In genomic region chr7:132996391-132996790, GRCm38 (mm10) we compare ENCODE assay signal across 9 mouse cellular contexts.
A peak's percentile ranks its signal among the peaks of the same experiment; 100 is the strongest.
DNase-seq lines count a peak whose midpoint lies in the region; ATAC-seq and TF ChIP-seq lines count a peak whose summit lies in the region.
"Had no signal": no experiment of that assay in that cellular context is flagged by ENCODE, and none has a peak within 500 bp of the region (broad histone marks: within the 10 kb centered on the region; RNA-seq: fewer than 3 reads in every experiment).

No protein-coding gene starts in this region.

- no peak for DNase-seq in heart, adult 18-20 months
- no peak for DNase-seq in testis, postnatal 14 days (ENCODE audit: low spot score)
- DNase-seq in left cerebral cortex, adult 11 months (ENCODE audit: low spot score), result no peak
- no peak for DNase-seq in forebrain, embryonic 10.5 days (ENCODE audit: extremely low spot score, low spot score)

- 0 out of 2 replicates have a peak, but pooled peaks cover 2% of the 10 kb centered on the region for H3K4me1 ChIP-seq in heart, embryonic 16.5 days (ENCODE audit: control insufficient read depth, insufficient read depth, low read length)
- H3K4me1 ChIP-seq in testis, adult 2 months (ENCODE audit: control insufficient read depth, insufficient read depth, low read length), result peaks cover 3% of the 10 kb centered on the region; the same call in 1 of the 2 replicates
- no peaks in the 10 kb centered on the region for H3K4me1 ChIP-seq in bone marrow macrophage, adult 2 months (ENCODE audit: control insufficient read depth, insufficient read depth, low read length)
- H3K4me1 ChIP-seq in forebrain, embryonic 10.5 days, result no peaks in the 10 kb centered on the region

- H3K9ac ChIP-seq in heart, embryonic 16.5 days (ENCODE audit: low read length), result no peak overlapping the region

- no peaks in the 10 kb centered on the region for H3K27me3 ChIP-seq in heart, embryonic 16.5 days (ENCODE audit: control insufficient read depth, insufficient read depth, low read length)
- no peaks in the 10 kb centered on the region for H3K27me3 ChIP-seq in testis, adult 2 months (ENCODE audit: control insufficient read depth, insufficient read depth, low read length)
- H3K27me3 ChIP-seq in forebrain, embryonic 10.5 days (ENCODE audit: poor library complexity, severe bottlenecking), result no peaks in the 10 kb centered on the region

- H3K36me3 ChIP-seq in heart, embryonic 16.5 days (ENCODE audit: control insufficient read depth, insufficient read depth), result peaks cover 28% of the 10 kb centered on the region
- H3K36me3 ChIP-seq in testis, adult 2 months (ENCODE audit: control insufficient read depth, insufficient read depth, low read length), result peaks cover 2% of the 10 kb centered on the region
- peaks cover 100% of the 10 kb centered on the region for H3K36me3 ChIP-seq in forebrain, embryonic 10.5 days (replicated peaks)

- TF ChIP-seq CTCF in testis, adult 2 months (IDR thresholded peaks at IDR 0.05; ENCODE audit: control insufficient read depth, insufficient read depth, insufficient replicate concordance, low read depth, low read length), result peak; percentile 57; the same call in 1 of the 2 replicates
- TF ChIP-seq CTCF in bone marrow macrophage, adult 2 months (IDR thresholded peaks at IDR 0.05; ENCODE audit: low read depth, low read length), result peak; percentile 15; the same call in 1 of the 2 replicates

- H3K9me3 ChIP-seq in heart, embryonic 16.5 days (replicated peaks; ENCODE audit: control insufficient read depth, low read length), result no peaks in the 10 kb centered on the region
- H3K9me3 ChIP-seq in forebrain, embryonic 10.5 days, result no peaks in the 10 kb centered on the region

- WGBS in heart, embryonic 16.5 days, result 90% methylated on average over 5 of the region's 5 CpGs
- 88% methylated on average over 5 of the region's 5 CpGs for WGBS in forebrain, embryonic 10.5 days

- no peak overlapping the region for H3K4me2 ChIP-seq in heart, embryonic 16.5 days (ENCODE audit: low read depth, low read length)

- H3K4me3 ChIP-seq in heart, embryonic 16.5 days (ENCODE audit: low read length), result no peak overlapping the region
- H3K4me3 ChIP-seq in testis, adult 2 months (ENCODE audit: control insufficient read depth, low read depth, low read length), result no peak overlapping the region
- no peak overlapping the region for H3K4me3 ChIP-seq in bone marrow macrophage, adult 2 months (ENCODE audit: insufficient read depth, low read length)
- no peak overlapping the region for H3K4me3 ChIP-seq in forebrain, embryonic 10.5 days
- H3K4me3 ChIP-seq: myocyte had no signal

- H3K27ac ChIP-seq in heart, embryonic 16.5 days (ENCODE audit: low read length), result no peak overlapping the region
- no peak overlapping the region for H3K27ac ChIP-seq in testis, adult 2 months (ENCODE audit: control insufficient read depth, insufficient read depth, low read depth, low read length)
- H3K27ac ChIP-seq in bone marrow macrophage, adult 2 months (ENCODE audit: insufficient read depth, low read depth, low read length), result no peak overlapping the region
- H3K27ac ChIP-seq in forebrain, embryonic 10.5 days, result no peak overlapping the region

- ATAC-seq in heart, embryonic 16.5 days (replicated peaks; ENCODE audit: extremely low read depth, insufficient read depth, low FRiP score), result 0 out of 2 replicates have a peak, but pooled peaks have one; percentile 30
- peak; percentile 62 for ATAC-seq in megakaryocyte-erythroid progenitor cell, adult 5-6 weeks (replicated peaks; ENCODE audit: low FRiP score, low TSS enrichment, poor library complexity, severe bottlenecking)

- no peak for TF ChIP-seq POLR2A in testis, adult 2 months (IDR thresholded peaks at IDR 0.05; ENCODE audit: control insufficient read depth, low read depth, low read length)
- no peak for TF ChIP-seq POLR2A in bone marrow macrophage, adult 2 months (IDR thresholded peaks at IDR 0.05; ENCODE audit: borderline replicate concordance, low read depth, low read length)
